Mouse (Mus musculus): ENCODE results near the gene Ggcx. TPM values are rescaled to one million over a fixed set of nuclear protein-coding genes. Genes with fewer than 3 reads are reported as not detected.

Ggcx gene
- polyA plus RNA-seq, 1 experiment from 2014 or later = 15.7 TPM

DNA sequence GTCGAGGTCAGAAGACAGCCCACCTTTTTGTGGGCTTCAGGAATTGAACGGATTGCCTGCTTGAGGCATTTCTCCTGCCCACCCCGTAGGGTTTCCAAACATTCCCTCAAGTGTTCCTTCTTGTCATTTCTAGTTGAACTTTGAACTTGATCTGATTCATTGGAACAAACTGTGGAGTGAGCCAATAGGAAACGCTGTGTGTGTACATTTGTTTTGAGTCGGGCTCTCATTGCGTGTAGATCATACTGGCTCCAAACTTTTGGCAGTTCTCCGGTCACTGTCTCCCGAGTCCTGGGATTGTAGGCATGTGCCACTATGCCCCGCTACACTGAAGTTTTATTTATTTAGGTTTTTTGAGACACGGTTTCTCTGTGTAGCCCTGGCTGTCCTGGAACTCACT, 6.8 kb downstream of the Ggcx start:
- Histone ChIP-seq H3K27ac (replicated peaks; ENCODE audit: low read depth, low read length) (no peak overlapping the region), H3K4me2 (ENCODE audit: low read depth, low read length) (no peak overlapping the region), H3K4me3 (ENCODE audit: low read depth, low read length) (no peak overlapping the region), H3K4me1 (ENCODE audit: control insufficient read depth, insufficient read depth, low read length) (no peaks in the 10 kb centered on the region), H3K36me3 (replicated peaks; ENCODE audit: control insufficient read depth, insufficient read depth, low read depth, low read length) (peaks cover 6% of the 10 kb centered on the region), H3K9me3 (replicated peaks; ENCODE audit: control insufficient read depth, low read length) (no peaks in the 10 kb centered on the region), H3K9ac (replicated peaks; ENCODE audit: low read length) (no peak overlapping the region), H3K27me3 (ENCODE audit: control insufficient read depth, insufficient read depth, low read length) (no peaks in the 10 kb centered on the region)
- no peak for DNase-seq (ENCODE audit: low spot score)
- WGBS = 95% methylated on average over 10 of the region's 10 CpGs
- ATAC-seq (replicated peaks; ENCODE audit: insufficient number of reproducible peaks, low FRiP score, low TSS enrichment, low read depth) = no peak

DNA sequence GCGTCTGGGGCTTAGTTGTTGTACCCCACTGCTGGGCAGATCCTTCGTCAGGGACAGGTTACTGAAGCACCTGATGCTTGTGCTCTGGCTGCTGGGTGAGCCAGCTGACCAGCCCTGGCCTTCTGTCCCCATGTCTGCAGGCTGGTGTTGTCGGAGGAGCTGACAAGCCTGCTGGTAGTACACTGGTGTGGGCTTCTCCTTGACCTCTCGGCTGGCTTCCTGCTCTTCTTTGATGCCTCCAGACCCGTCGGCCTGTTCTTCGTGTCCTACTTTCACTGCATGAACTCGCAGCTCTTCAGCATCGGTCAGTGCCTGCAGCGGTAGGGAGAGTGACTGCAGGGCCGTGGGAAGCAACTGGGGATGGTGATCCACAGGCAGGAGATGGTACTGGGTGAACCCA, 11.5 kb downstream of the Ggcx start:
- 93% methylated on average over 11 of the region's 11 CpGs for WGBS
- no peak for ATAC-seq (replicated peaks; ENCODE audit: insufficient number of reproducible peaks, low FRiP score, low TSS enrichment, low read depth)
- H3K4me3 ChIP-seq (ENCODE audit: low read depth, low read length) = no peak overlapping the region

DNA sequence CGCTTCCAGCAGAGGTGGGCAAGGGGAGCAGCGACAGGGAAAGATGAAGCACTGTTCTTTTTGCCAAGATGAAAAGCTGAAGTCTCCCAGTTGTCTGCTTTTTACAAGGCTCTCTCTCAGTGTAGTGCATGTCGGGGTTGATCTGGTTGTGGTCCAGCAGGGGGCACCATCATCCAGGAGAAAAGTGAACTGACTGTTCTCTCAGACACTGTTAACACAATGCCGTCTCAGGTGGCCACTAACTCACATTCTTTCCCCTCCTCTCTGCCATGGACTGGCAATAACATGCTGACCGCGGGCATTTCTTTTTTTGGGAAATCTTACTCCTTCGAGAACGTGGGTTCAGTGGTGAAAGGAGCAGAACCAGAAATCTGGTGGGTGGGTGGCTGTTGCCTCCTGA, 13.9 kb downstream of the Ggcx start:
- Histone ChIP-seq H3K9me3 (replicated peaks; ENCODE audit: control insufficient read depth, low read length) (no peaks in the 10 kb centered on the region), H3K9ac (replicated peaks; ENCODE audit: low read length) (no peak overlapping the region), H3K4me3 (ENCODE audit: low read depth, low read length) (no peak overlapping the region), H3K36me3 (replicated peaks; ENCODE audit: control insufficient read depth, insufficient read depth, low read depth, low read length) (peaks cover 3% of the 10 kb centered on the region), H3K27ac (replicated peaks; ENCODE audit: low read depth, low read length) (no peak overlapping the region), H3K4me2 (ENCODE audit: low read depth, low read length) (no peak overlapping the region), H3K27me3 (ENCODE audit: control insufficient read depth, insufficient read depth, low read length) (no peaks in the 10 kb centered on the region), H3K4me1 (ENCODE audit: control insufficient read depth, insufficient read depth, low read length) (no peaks in the 10 kb centered on the region)
- WGBS = 36% methylated on average over 8 of the region's 8 CpGs
- DNase-seq (ENCODE audit: low spot score) (peak; percentile 82), ATAC-seq (replicated peaks; ENCODE audit: insufficient number of reproducible peaks, low FRiP score, low TSS enrichment, low read depth) (no peak; the same call in 1 of the 2 replicates)

More for the DNA sequence above, 11.5 kb downstream of the Ggcx start:
- H3K27me3 ChIP-seq (ENCODE audit: control insufficient read depth, insufficient read depth, low read length) = no peaks in the 10 kb centered on the region
- peaks cover 3% of the 10 kb centered on the region for H3K36me3 ChIP-seq (replicated peaks; ENCODE audit: control insufficient read depth, insufficient read depth, low read depth, low read length)
- H3K27ac ChIP-seq (replicated peaks; ENCODE audit: low read depth, low read length) = no peak overlapping the region
- H3K4me1 ChIP-seq (ENCODE audit: control insufficient read depth, insufficient read depth, low read length) = no peaks in the 10 kb centered on the region
- no peak for DNase-seq (ENCODE audit: low spot score)
- no peak overlapping the region for H3K9ac ChIP-seq (replicated peaks; ENCODE audit: low read length)
- H3K9me3 ChIP-seq (replicated peaks; ENCODE audit: control insufficient read depth, low read length) = no peaks in the 10 kb centered on the region
- H3K4me2 ChIP-seq (ENCODE audit: low read depth, low read length) = no peak overlapping the region

DNA sequence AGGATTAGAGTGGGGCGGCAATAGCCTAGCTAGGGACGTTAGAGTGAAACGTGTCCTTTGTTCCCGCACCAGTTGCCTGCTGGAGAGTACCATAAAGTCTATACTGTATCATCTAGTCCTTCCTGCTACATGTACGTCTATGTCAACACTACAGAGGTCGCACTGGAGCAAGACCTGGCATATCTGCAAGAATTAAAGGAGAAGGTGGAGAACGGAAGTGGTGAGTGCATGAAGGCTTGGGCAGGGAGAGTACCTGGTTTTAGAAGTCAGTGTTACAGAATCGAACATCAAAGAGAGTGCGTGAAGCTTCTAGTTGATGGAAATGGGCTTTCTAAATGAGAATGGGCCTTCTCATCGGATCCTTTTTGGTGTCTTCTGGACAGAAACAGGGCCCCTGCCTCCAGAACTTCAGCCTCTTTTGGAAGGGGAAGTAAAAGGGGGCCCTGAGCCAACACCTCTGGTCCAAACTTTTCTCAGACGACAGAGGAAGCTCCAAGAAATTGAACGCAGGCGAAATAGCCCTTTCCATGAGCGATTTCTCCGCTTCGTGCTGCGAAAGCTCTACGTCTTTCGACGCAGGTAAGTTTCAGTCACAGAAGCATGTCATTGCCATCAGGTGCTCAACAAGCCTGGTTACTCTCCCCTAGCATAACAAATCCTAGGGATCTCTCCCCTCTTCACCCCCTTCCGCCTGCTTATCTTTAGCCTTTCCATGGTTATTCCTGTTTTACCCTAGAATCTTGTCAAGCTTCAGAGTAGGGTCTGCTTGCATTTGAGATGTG, 15.1 kb downstream of the Ggcx start:
- Histone ChIP-seq H3K9ac (replicated peaks; ENCODE audit: low read length) (no peak overlapping the region), H3K27me3 (ENCODE audit: control insufficient read depth, insufficient read depth, low read length) (no peaks in the 10 kb centered on the region), H3K4me2 (ENCODE audit: low read depth, low read length) (no peak overlapping the region), H3K27ac (replicated peaks; ENCODE audit: low read depth, low read length) (no peak overlapping the region), H3K9me3 (replicated peaks; ENCODE audit: control insufficient read depth, low read length) (no peaks in the 10 kb centered on the region), H3K36me3 (replicated peaks; ENCODE audit: control insufficient read depth, insufficient read depth, low read depth, low read length) (peaks cover 3% of the 10 kb centered on the region), H3K4me3 (ENCODE audit: low read depth, low read length) (no peak overlapping the region), H3K4me1 (ENCODE audit: control insufficient read depth, insufficient read depth, low read length) (no peaks in the 10 kb centered on the region)
- ATAC-seq (replicated peaks; ENCODE audit: insufficient number of reproducible peaks, low FRiP score, low TSS enrichment, low read depth) (no peak), DNase-seq (ENCODE audit: low spot score) (no peak)
- 90% methylated on average over 21 of the region's 21 CpGs for WGBS

DNA sequence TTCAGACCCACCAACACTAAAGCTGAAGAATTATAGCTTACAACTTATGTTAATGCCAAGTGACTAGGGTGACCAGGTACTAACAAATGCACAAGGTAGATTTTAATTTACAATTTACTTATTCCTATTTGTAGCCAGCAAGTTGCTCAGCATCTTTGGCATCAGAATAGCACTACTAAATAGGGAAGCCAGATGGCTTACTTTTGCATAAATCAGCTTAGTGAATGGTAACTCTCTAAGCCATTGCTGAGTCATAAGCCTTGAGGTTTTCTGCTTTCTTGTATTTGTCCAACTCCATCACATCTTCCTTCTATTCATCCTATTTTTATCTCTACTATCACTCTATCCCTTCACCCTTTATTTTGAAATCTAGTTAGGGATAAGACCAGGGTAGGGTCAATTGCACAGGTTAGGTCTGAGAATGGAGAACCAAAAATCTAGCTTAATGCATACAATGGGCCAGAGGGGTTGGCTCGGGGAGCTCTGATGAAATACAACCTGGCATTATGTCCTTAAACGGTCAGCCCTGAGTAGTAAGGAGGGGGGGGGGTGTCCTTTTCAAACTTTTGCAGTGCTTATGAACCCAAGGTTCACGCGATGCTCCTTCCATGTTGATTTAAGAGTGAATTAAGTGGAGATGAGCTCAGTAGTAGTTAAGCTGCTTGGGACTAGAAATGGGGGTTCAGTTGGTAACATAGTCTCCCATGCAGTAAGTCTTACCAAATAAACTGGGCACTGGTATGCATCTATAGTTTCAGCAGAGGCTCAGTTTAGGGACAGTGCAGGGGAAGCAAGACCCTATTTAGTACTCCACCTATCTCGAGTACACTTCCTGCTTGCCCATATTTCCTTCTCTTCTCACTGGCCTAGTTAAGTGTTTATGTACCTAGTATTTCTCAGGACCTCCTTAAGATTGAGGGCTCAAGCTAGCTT, 17.1 kb downstream of the Ggcx start:
- Histone ChIP-seq H3K9me3 (replicated peaks; ENCODE audit: control insufficient read depth, low read length) (no peaks in the 10 kb centered on the region), H3K4me3 (ENCODE audit: low read depth, low read length) (no peak overlapping the region), H3K4me2 (ENCODE audit: low read depth, low read length) (no peak overlapping the region), H3K9ac (replicated peaks; ENCODE audit: low read length) (no peak overlapping the region), H3K27ac (replicated peaks; ENCODE audit: low read depth, low read length) (no peak overlapping the region), H3K4me1 (ENCODE audit: control insufficient read depth, insufficient read depth, low read length) (no peaks in the 10 kb centered on the region), H3K36me3 (replicated peaks; ENCODE audit: control insufficient read depth, insufficient read depth, low read depth, low read length) (peaks cover 5% of the 10 kb centered on the region), H3K27me3 (ENCODE audit: control insufficient read depth, insufficient read depth, low read length) (no peaks in the 10 kb centered on the region)
- ATAC-seq (replicated peaks; ENCODE audit: insufficient number of reproducible peaks, low FRiP score, low TSS enrichment, low read depth) (no peak; the same call in 1 of the 2 replicates), DNase-seq (ENCODE audit: low spot score) (no peak)
- 31% methylated on average over 5 of the region's 5 CpGs for WGBS

DNA sequence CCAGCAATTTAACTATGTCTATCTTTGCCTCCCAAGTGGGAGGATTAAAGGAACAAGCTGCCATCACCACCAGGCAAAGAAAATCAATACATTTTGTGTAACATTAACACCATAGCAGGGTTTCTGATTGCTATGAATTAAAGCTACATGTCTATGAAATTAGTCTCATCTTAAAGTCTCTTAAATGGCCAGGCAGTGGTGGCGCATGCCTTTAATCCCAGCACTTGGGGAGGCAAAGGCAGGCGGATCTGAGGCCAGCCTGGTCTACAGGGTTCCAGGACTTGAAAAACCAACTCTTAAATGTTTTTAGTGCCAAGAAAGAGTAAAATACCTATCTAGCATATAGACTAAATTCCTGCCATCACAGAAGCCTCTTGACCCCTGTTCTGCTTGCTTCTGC, 18.0 kb downstream of the Ggcx start:
- ATAC-seq (replicated peaks; ENCODE audit: insufficient number of reproducible peaks, low FRiP score, low TSS enrichment, low read depth) (no peak), DNase-seq (ENCODE audit: low spot score) (no peak)
- H3K4me2 ChIP-seq (ENCODE audit: low read depth, low read length) = no peak overlapping the region
- 85% methylated on average over 2 of the region's 2 CpGs for WGBS
- H3K27ac ChIP-seq (replicated peaks; ENCODE audit: low read depth, low read length) = no peak overlapping the region
- no peak overlapping the region for H3K4me3 ChIP-seq (ENCODE audit: low read depth, low read length)
- H3K9me3 ChIP-seq (replicated peaks; ENCODE audit: control insufficient read depth, low read length) = no peaks in the 10 kb centered on the region
- H3K4me1 ChIP-seq (ENCODE audit: control insufficient read depth, insufficient read depth, low read length) = no peaks in the 10 kb centered on the region
- no peaks in the 10 kb centered on the region for H3K27me3 ChIP-seq (ENCODE audit: control insufficient read depth, insufficient read depth, low read length)
- H3K9ac ChIP-seq (replicated peaks; ENCODE audit: low read length) = no peak overlapping the region
- peaks cover 12% of the 10 kb centered on the region for H3K36me3 ChIP-seq (replicated peaks; ENCODE audit: control insufficient read depth, insufficient read depth, low read depth, low read length)

DNA sequence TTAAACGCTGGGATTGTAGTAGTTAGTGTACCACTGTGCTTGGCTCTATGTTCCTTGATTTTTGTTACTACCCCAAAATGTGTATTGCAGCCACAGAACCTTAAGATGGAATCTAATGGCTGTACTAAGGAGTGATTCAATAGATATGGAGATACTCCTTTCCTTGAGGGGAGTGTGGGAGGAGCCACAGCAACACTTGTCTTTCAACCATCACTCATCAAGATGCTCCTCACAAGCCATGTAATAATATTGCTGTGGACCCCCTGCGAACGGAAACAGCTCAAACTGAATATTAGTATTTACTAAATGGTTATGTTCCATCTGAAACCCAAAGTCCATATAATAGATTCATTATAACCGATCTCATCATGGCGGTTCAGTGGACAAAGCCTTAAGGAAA, 24.1 kb downstream of the Ggcx start:
- no peaks in the 10 kb centered on the region for H3K9me3 ChIP-seq (replicated peaks; ENCODE audit: control insufficient read depth, low read length)
- peak overlapping the region; percentile 70 for H3K4me2 ChIP-seq (ENCODE audit: low read depth, low read length)
- no peaks in the 10 kb centered on the region for H3K27me3 ChIP-seq (ENCODE audit: control insufficient read depth, insufficient read depth, low read length)
- no peak overlapping the region for H3K27ac ChIP-seq (replicated peaks; ENCODE audit: low read depth, low read length)
- no peak for ATAC-seq (replicated peaks; ENCODE audit: insufficient number of reproducible peaks, low FRiP score, low TSS enrichment, low read depth)
- H3K36me3 ChIP-seq (replicated peaks; ENCODE audit: control insufficient read depth, insufficient read depth, low read depth, low read length) = peaks cover 12% of the 10 kb centered on the region; the same call in 1 of the 2 replicates
- H3K4me1 ChIP-seq (ENCODE audit: control insufficient read depth, insufficient read depth, low read length) = 0 out of 2 replicates have a peak, but pooled peaks cover 2% of the 10 kb centered on the region
- peak overlapping the region; percentile 100 for H3K9ac ChIP-seq (replicated peaks; ENCODE audit: low read length)
- DNase-seq (ENCODE audit: low spot score) = peak; percentile 25
- WGBS = 5% methylated on average over 5 of the region's 5 CpGs
- H3K4me3 ChIP-seq (ENCODE audit: low read depth, low read length) = peak overlapping the region; percentile 99
